Mouse (Mus musculus) kidney, adult 2 months (tissue): ENCODE results near the gene Snx32.

Experiments used
- CTCF ChIP-seq: fragments of 200-500 bp; conservative IDR thresholded peaks from 2 replicates; pipeline ENCODE4 v1.5.1; 2011; ENCODE audit warnings: low read depth, mild to moderate bottlenecking, control low read depth, low read length, moderate library complexity, mixed read lengths; ENCODE audit not compliant: insufficient read depth, insufficient read length
- POLR2A ChIP-seq: fragments of 200-500 bp; IDR thresholded peaks from one replicate; pipeline ENCODE4 v1.6.1; 2011; ENCODE audit warnings: low read depth, low read length, control low read depth

DNA sequence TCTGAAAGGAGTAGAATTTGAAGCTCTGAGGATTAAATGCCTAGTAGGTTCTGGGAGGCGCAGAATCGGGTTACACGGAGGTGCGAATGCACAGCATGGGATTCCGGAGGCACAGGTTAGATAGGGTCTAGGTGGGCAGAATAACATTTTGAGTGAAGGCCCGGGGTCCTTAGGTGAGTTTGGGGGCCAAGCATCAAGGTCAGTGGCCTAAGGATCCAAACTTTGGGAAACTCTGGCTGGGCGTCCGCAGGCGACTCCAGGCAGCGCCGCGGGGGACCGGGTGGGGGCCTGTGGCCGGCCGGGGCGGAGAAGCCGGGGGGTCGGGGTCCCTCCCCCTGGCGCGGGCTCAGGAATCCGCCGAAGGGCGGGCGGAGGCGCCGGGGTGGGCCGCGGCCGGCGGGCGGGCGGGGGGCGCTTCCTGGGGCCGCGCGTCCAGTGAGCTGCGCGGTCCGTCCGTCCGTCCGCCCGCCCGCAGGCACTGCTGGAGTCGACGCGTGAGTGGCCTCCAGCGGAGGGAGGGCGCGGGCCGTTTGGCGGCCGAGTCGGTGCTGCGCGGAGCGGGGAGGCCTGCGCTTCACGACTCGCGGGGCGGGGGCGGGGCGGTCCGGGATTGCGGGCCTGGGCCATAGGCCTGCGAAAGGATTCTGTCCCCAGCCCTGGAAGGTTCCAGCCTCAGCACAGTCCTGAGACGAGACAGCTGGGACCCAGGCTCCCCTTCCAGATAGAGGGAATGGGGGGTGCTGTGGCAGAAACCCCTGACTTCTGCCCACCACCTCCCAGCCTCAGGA is 35.9 kb downstream of the Snx32 start:
- TF ChIP-seq CTCF (no peak), POLR2A (no peak)
